9 mouse cellular contexts compared by ENCODE assay signal in genomic region chr12:16515183-16515582, GRCm38 (mm10).
A peak's percentile ranks its signal among the peaks of the same experiment; 100 is the strongest.
DNase-seq lines count a peak whose midpoint lies in the region; ATAC-seq and TF ChIP-seq lines count a peak whose summit lies in the region.
"Had no signal": no experiment of that assay in that cellular context is flagged by ENCODE, and none has a peak within 500 bp of the region (broad histone marks: within the 10 kb centered on the region; RNA-seq: fewer than 3 reads in every experiment).

No protein-coding gene starts in this region.

- no peak overlapping the region for H3K27ac ChIP-seq in stomach, embryonic 16.5 days (ENCODE audit: low read length)
- no peak overlapping the region for H3K27ac ChIP-seq in stomach, postnatal 0 days (replicated peaks)
- H3K27ac ChIP-seq in heart, postnatal 0 days (ENCODE audit: low read depth), result peak overlapping the region; percentile 65
- H3K27ac ChIP-seq: liver, embryonic 14.5 days had no signal

- H3K4me2 ChIP-seq in stomach, embryonic 16.5 days (ENCODE audit: low read depth, low read length), result no peak overlapping the region
- no peak overlapping the region for H3K4me2 ChIP-seq in stomach, postnatal 0 days (replicated peaks; ENCODE audit: low read depth)
- H3K4me2 ChIP-seq in heart, postnatal 0 days (ENCODE audit: low read depth, low read length), result no peak overlapping the region

- H3K36me3 ChIP-seq in stomach, embryonic 16.5 days (ENCODE audit: control insufficient read depth, insufficient read depth, low read length), result no peaks in the 10 kb centered on the region
- H3K36me3 ChIP-seq in stomach, postnatal 0 days (ENCODE audit: control insufficient read depth, insufficient read depth, low read length), result no peaks in the 10 kb centered on the region
- H3K36me3 ChIP-seq in heart, postnatal 0 days (replicated peaks; ENCODE audit: control insufficient read depth, insufficient read depth, low read length), result no peaks in the 10 kb centered on the region

- TF ChIP-seq EP300 in stomach, postnatal 0 days (optimal IDR thresholded peaks at IDR 0.05), result no peak
- TF ChIP-seq EP300 in heart, postnatal 0 days (IDR thresholded peaks at IDR 0.05; ENCODE audit: low read depth), result no peak

- no peak for DNase-seq in stomach, postnatal 0 days (ENCODE audit: low spot score)
- DNase-seq in heart, postnatal 0 days (ENCODE audit: low spot score), result peak; percentile 60
- peak; percentile 39 for DNase-seq in left cerebral cortex, adult 11 months (ENCODE audit: low spot score)
- DNase-seq in telencephalon, adult 2 months (ENCODE audit: low read depth, low spot score), result peak; percentile 47
- DNase-seq in embryo, embryonic 10.5 days (ENCODE audit: low spot score), result no peak
- no peak for DNase-seq in embryo, embryonic 9.5 days (ENCODE audit: extremely low spot score)
- no peak for DNase-seq in adrenal gland, adult 18-20 months (ENCODE audit: low spot score in 2 of 2)

- H3K4me1 ChIP-seq in stomach, embryonic 16.5 days (ENCODE audit: control insufficient read depth, insufficient read depth, low read length), result no peaks in the 10 kb centered on the region
- no peaks in the 10 kb centered on the region for H3K4me1 ChIP-seq in stomach, postnatal 0 days (replicated peaks; ENCODE audit: control insufficient read depth, insufficient read depth)
- peaks cover 5% of the 10 kb centered on the region for H3K4me1 ChIP-seq in heart, postnatal 0 days (ENCODE audit: control insufficient read depth, insufficient read depth)

- WGBS in stomach, embryonic 16.5 days, result 80% methylated on average over 9 of the region's 9 CpGs
- WGBS in stomach, postnatal 0 days, result 84% methylated on average over 9 of the region's 9 CpGs
- WGBS in heart, postnatal 0 days, result 38% methylated on average over 9 of the region's 9 CpGs

- no peak overlapping the region for H3K9ac ChIP-seq in stomach, embryonic 16.5 days (ENCODE audit: low read length)
- no peak overlapping the region for H3K9ac ChIP-seq in stomach, postnatal 0 days (ENCODE audit: low read length)
- H3K9ac ChIP-seq in heart, postnatal 0 days (replicated peaks; ENCODE audit: low read depth, low read length), result no peak overlapping the region
- H3K9ac ChIP-seq: liver, embryonic 14.5 days had no signal

- peak; percentile 7; the same call in 1 of the 2 replicates for ATAC-seq in stomach, embryonic 16.5 days (ENCODE audit: insufficient read depth, low FRiP score)
- no peak; the same call in 1 of the 2 replicates for ATAC-seq in stomach, postnatal 0 days (ENCODE audit: low FRiP score, low TSS enrichment)
- peak; percentile 90 for ATAC-seq in heart, postnatal 0 days (ENCODE audit: insufficient read depth, low read depth)

- no peak overlapping the region for H3K4me3 ChIP-seq in stomach, embryonic 16.5 days (replicated peaks; ENCODE audit: low read length)
- H3K4me3 ChIP-seq in stomach, postnatal 0 days (ENCODE audit: low read depth, low read length), result no peak overlapping the region
- no peak overlapping the region for H3K4me3 ChIP-seq in heart, postnatal 0 days (ENCODE audit: low read depth, low read length)

- H3K27me3 ChIP-seq in stomach, embryonic 16.5 days (ENCODE audit: control insufficient read depth, insufficient read depth, low read length), result no peaks in the 10 kb centered on the region
- H3K27me3 ChIP-seq in stomach, postnatal 0 days (ENCODE audit: control insufficient read depth, insufficient read depth, low read length), result no peaks in the 10 kb centered on the region
- H3K27me3 ChIP-seq in heart, postnatal 0 days (ENCODE audit: control insufficient read depth, insufficient read depth, low read length), result no peaks in the 10 kb centered on the region

- H3K9me3 ChIP-seq in stomach, embryonic 16.5 days (replicated peaks; ENCODE audit: control insufficient read depth, low read length), result no peaks in the 10 kb centered on the region
- no peaks in the 10 kb centered on the region for H3K9me3 ChIP-seq in stomach, postnatal 0 days (ENCODE audit: control insufficient read depth, low read length)
- no peaks in the 10 kb centered on the region for H3K9me3 ChIP-seq in heart, postnatal 0 days (replicated peaks; ENCODE audit: control insufficient read depth, low read length)

- no peak for TF ChIP-seq CTCF in stomach, postnatal 0 days (IDR thresholded peaks at IDR 0.05; ENCODE audit: low read depth)
- no peak for TF ChIP-seq CTCF in heart, postnatal 0 days (IDR thresholded peaks at IDR 0.05; ENCODE audit: low read depth)

Comparison
In these comparisons a context has a peak if more than half of its experiments do, and no peak if none do; other contexts are left out.
1. DNase-seq: peak in heart, postnatal 0 days (single experiment), left cerebral cortex, adult 11 months (single experiment) and telencephalon, adult 2 months (single experiment); none in stomach, postnatal 0 days (single experiment), embryo, embryonic 10.5 days (single experiment), embryo, embryonic 9.5 days (single experiment) and adrenal gland, adult 18-20 months (0 of 2).